Mouse (Mus musculus): ENCODE measurements around the gene 2410015M20Rik.

Gene 2410015M20Rik

GRCm38 (mm10) chr17:56609452-56610171 lies at the start of gene 2410015M20Rik:
TSS of gene 2410015M20Rik (minus strand) at chr17:56609771.
- peak; percentile 96 for DNase-seq (ENCODE audit: extremely low read depth, insufficient read length, low spot score)

- peak; percentile 19 for DNase-seq (ENCODE audit: extremely low read depth, insufficient read length, low spot score)
These were observed 46.6 kb upstream of the 2410015M20Rik start for GRCm38 (mm10) chr17:56656171-56656570.

GRCm38 (mm10) chr17:56655311-56655710 lies 45.7 kb upstream of the 2410015M20Rik start:
- no peak for DNase-seq (ENCODE audit: extremely low read depth, insufficient read length, low spot score)

- no peak for DNase-seq (ENCODE audit: extremely low read depth, insufficient read length, low spot score)
These were observed 45.2 kb upstream of the 2410015M20Rik start for GRCm38 (mm10) chr17:56654771-56655170.

GRCm38 (mm10) chr17:56651801-56652200 lies 42.2 kb upstream of the 2410015M20Rik start:
- no peak for DNase-seq (ENCODE audit: extremely low read depth, insufficient read length, low spot score)

GRCm38 (mm10) chr17:56647546-56647945 lies 38.0 kb upstream of the 2410015M20Rik start:
- DNase-seq (ENCODE audit: extremely low read depth, insufficient read length, low spot score): no peak

GRCm38 (mm10) chr17:56643237-56643636 lies 33.7 kb upstream of the 2410015M20Rik start:
- DNase-seq (ENCODE audit: extremely low read depth, insufficient read length, low spot score): no peak

GRCm38 (mm10) chr17:56634023-56634422 lies 24.5 kb upstream of the 2410015M20Rik start:
- DNase-seq (ENCODE audit: extremely low read depth, insufficient read length, low spot score): no peak

- DNase-seq (ENCODE audit: extremely low read depth, insufficient read length, low spot score): no peak
These were observed 22.2 kb upstream of the 2410015M20Rik start for GRCm38 (mm10) chr17:56631807-56632206.

- DNase-seq (ENCODE audit: extremely low read depth, insufficient read length, low spot score): peak; percentile 50
These were observed 20.5 kb upstream of the 2410015M20Rik start for GRCm38 (mm10) chr17:56629800-56630781.

- DNase-seq (ENCODE audit: extremely low read depth, insufficient read length, low spot score): no peak
These were observed 18.1 kb upstream of the 2410015M20Rik start, which contains the start of gene Catsperd for GRCm38 (mm10) chr17:56627530-56628277. TSS of gene Catsperd (plus strand) at chr17:56628143.

- peak; percentile 96 for DNase-seq (ENCODE audit: extremely low read depth, insufficient read length, low spot score)
These were observed 17.3 kb upstream of the 2410015M20Rik start, which contains the start of gene Lonp1 for GRCm38 (mm10) chr17:56626754-56627470. TSS of gene Lonp1 (minus strand) at chr17:56626887.

- no peak for DNase-seq (ENCODE audit: extremely low read depth, insufficient read length, low spot score)
These were observed 16.7 kb upstream of the 2410015M20Rik start for GRCm38 (mm10) chr17:56626260-56626659.

- DNase-seq (ENCODE audit: extremely low read depth, insufficient read length, low spot score): no peak
These were observed 15.9 kb upstream of the 2410015M20Rik start for GRCm38 (mm10) chr17:56625495-56625894.

- no peak for DNase-seq (ENCODE audit: extremely low read depth, insufficient read length, low spot score)
These were observed 8.1 kb upstream of the 2410015M20Rik start for GRCm38 (mm10) chr17:56617628-56618027.

GRCm38 (mm10) chr17:56616725-56617124 lies 7.2 kb upstream of the 2410015M20Rik start:
- no peak for DNase-seq (ENCODE audit: extremely low read depth, insufficient read length, low spot score)

GRCm38 (mm10) chr17:56615792-56616191 lies 6.2 kb upstream of the 2410015M20Rik start:
- no peak for DNase-seq (ENCODE audit: extremely low read depth, insufficient read length, low spot score)

- no peak for DNase-seq (ENCODE audit: extremely low read depth, insufficient read length, low spot score)
These were observed 5.7 kb upstream of the 2410015M20Rik start for GRCm38 (mm10) chr17:56615136-56615784.

- DNase-seq (ENCODE audit: extremely low read depth, insufficient read length, low spot score): peak; percentile 55
These were observed 5.0 kb upstream of the 2410015M20Rik start for GRCm38 (mm10) chr17:56614391-56615135.
